Mouse (Mus musculus) thymus, postnatal 0 days (tissue): ENCODE measurements around the gene Zbtb7a. TPM values are rescaled to one million over a fixed set of nuclear protein-coding genes. Genes with fewer than 3 reads are reported as not detected.

Experiments
- DNase-seq: peaks from one replicate; pipeline ENCODE4 v3.0.0-alpha.2; 2015; ENCODE audit warnings: low spot score
- polyA plus RNA-seq: library from polyadenylated mRNA; unstranded; fragments of >200 nt; fragmentation: Nextera tagmentation; extraction: Ambion mirVana; gene quantifications from 2 replicates; pipeline ENCODE4 v1.2.1, GENCODE M21; 2015

Zbtb7a gene
- polyA plus RNA-seq, 1 experiment from 2014 or later: 44.9 TPM

GRCm38 (mm10) chr10:81138821-81139528 is 4.0 kb downstream of the Zbtb7a start:
- DNase-seq: no peak

- no peak for DNase-seq
Observed at GRCm38 (mm10) chr10:81139529-81139846, 4.5 kb downstream of the Zbtb7a start.

GRCm38 (mm10) chr10:81140005-81140404 is 5.0 kb downstream of the Zbtb7a start:
- no peak for DNase-seq

GRCm38 (mm10) chr10:81140717-81141454 is 5.9 kb downstream of the Zbtb7a start:
- DNase-seq: peak; percentile 40

GRCm38 (mm10) chr10:81141455-81142210 is 6.6 kb downstream of the Zbtb7a start:
- DNase-seq: no peak

GRCm38 (mm10) chr10:81142551-81142981 is 7.5 kb downstream of the Zbtb7a start:
- DNase-seq: no peak

- DNase-seq: no peak
Observed at GRCm38 (mm10) chr10:81143157-81143633, 8.2 kb downstream of the Zbtb7a start.

- no peak for DNase-seq
Observed at GRCm38 (mm10) chr10:81143845-81144437, 8.9 kb downstream of the Zbtb7a start.

GRCm38 (mm10) chr10:81144667-81145066 is 9.6 kb downstream of the Zbtb7a start:
- no peak for DNase-seq

GRCm38 (mm10) chr10:81145307-81145706 is 10.3 kb downstream of the Zbtb7a start:
- no peak for DNase-seq

GRCm38 (mm10) chr10:81145778-81146177 is 10.8 kb downstream of the Zbtb7a start:
- no peak for DNase-seq

GRCm38 (mm10) chr10:81146296-81146695 is 11.3 kb downstream of the Zbtb7a start:
- DNase-seq: no peak

- DNase-seq: no peak
Observed at GRCm38 (mm10) chr10:81151261-81151660, 16.2 kb downstream of the Zbtb7a start.

- DNase-seq: no peak
Observed at GRCm38 (mm10) chr10:81152609-81153008, 17.6 kb downstream of the Zbtb7a start.

- DNase-seq: no peak
Observed at GRCm38 (mm10) chr10:81154313-81154712, 19.3 kb downstream of the Zbtb7a start.

- DNase-seq: no peak
Observed at GRCm38 (mm10) chr10:81154736-81155135, 19.7 kb downstream of the Zbtb7a start.

GRCm38 (mm10) chr10:81161602-81162317 is 26.7 kb downstream of the Zbtb7a start:
- DNase-seq: no peak

GRCm38 (mm10) chr10:81162318-81162652 is 27.3 kb downstream of the Zbtb7a start:
- peak; percentile 27 for DNase-seq

GRCm38 (mm10) chr10:81165118-81165517 is 30.1 kb downstream of the Zbtb7a start:
- DNase-seq: no peak

GRCm38 (mm10) chr10:81167200-81168086 is 32.4 kb downstream of the Zbtb7a start, which contains the start of gene Pias4:
TSS of gene Pias4 (minus strand) at chr10:81167923.
- DNase-seq: peak; percentile 100
